Mouse (Mus musculus) lung, postnatal 0 days (tissue): ENCODE data around the gene Rhobtb3. TPM values are rescaled to one million over a fixed set of nuclear protein-coding genes. Genes with fewer than 3 reads are reported as not detected.
"Not testable (repeated sequence)": the region's sequence is repeated elsewhere in the genome, so short reads cannot be mapped to it uniquely, and the experiment has no call there.

Experiments
- ATAC-seq: fragments of 200-750 bp; cut with Nextera tagmentation; 2 replicates; pipeline ENCODE4 v1.8.0; 2017; ENCODE audit warnings: moderate library complexity
- DNase-seq: peaks from one replicate; pipeline ENCODE4 v3.0.0-alpha.2; 2016; ENCODE audit warnings: low spot score
- H3K27ac ChIP-seq: fragments of 300-500 bp; sonication (generic); 2 replicates; pipeline ENCODE4 v1.5.1; 2014; ENCODE audit warnings: antibody characterized with exemption, mild to moderate bottlenecking, low read length, mixed read lengths
- H3K27me3 ChIP-seq: fragments of 300-500 bp; sonication (generic); replicated peaks from 2 replicates; pipeline ENCODE4 v1.6.1; 2014; ENCODE audit warnings: low read length, mixed read lengths; ENCODE audit not compliant: insufficient read depth
- H3K36me3 ChIP-seq: fragments of 300-500 bp; sonication (generic); 2 replicates; pipeline ENCODE4 v1.6.1; 2014; ENCODE audit warnings: low read length, mixed read lengths; ENCODE audit not compliant: insufficient read depth
- H3K4me1 ChIP-seq: fragments of 300-500 bp; sonication (generic); 2 replicates; pipeline ENCODE4 v1.6.1; 2014; ENCODE audit warnings: antibody characterized with exemption, low read depth, low read length, mixed read lengths; ENCODE audit not compliant: insufficient read depth
- H3K4me2 ChIP-seq: fragments of 300-500 bp; sonication (generic); replicated peaks from 2 replicates; pipeline ENCODE4 v1.6.1; 2014; ENCODE audit warnings: low read depth, mild to moderate bottlenecking, low read length, moderate library complexity, mixed read lengths
- H3K4me3 ChIP-seq: fragments of 300-500 bp; sonication (generic); 2 replicates; pipeline ENCODE4 v1.5.1; 2014; ENCODE audit warnings: low read depth, low read length
- H3K9ac ChIP-seq: fragments of 300-500 bp; sonication (generic); replicated peaks from 2 replicates; pipeline ENCODE4 v1.6.1; 2014; ENCODE audit warnings: low read depth, mild to moderate bottlenecking
- H3K9me3 ChIP-seq: fragments of 300-500 bp; sonication (generic); 2 replicates; pipeline ENCODE4 v1.6.1; 2016; ENCODE audit warnings: low read length, mixed read lengths
- CTCF ChIP-seq: IDR thresholded peaks from 2 replicates; pipeline ENCODE4 v1.5.1; 2016; ENCODE audit warnings: antibody characterized with exemption, mild to moderate bottlenecking
- EP300 ChIP-seq: IDR thresholded peaks from 2 replicates; pipeline ENCODE4 v1.6.1; 2016; ENCODE audit warnings: antibody characterized with exemption, mild to moderate bottlenecking, control low read depth
- WGBS: fragments of 180-500 bp; shearing (Covaris S2); extraction: QIAGEN DNeasy Blood & Tissue Kit; methylation state at CpG from one replicate; pipeline ENCODE4 v1.1.7; 2014; 5-methylcytosine and 5-hydroxymethylcytosine counted together
- polyA plus RNA-seq: library from polyadenylated mRNA; unstranded; fragments of >200 nt; fragmentation: Nextera tagmentation; extraction: Ambion mirVana; gene quantifications from 2 replicates; pipeline ENCODE4 v1.2.1, GENCODE M21; 2015

Rhobtb3 gene
- polyA plus RNA-seq, 1 experiment from 2014 or later = 8.6 TPM

- WGBS = 58% methylated on average over 2 of the region's 2 CpGs
- H3K9ac ChIP-seq = no peak overlapping the region
- no peak overlapping the region for H3K4me2 ChIP-seq
- no peaks in the 10 kb centered on the region for H3K36me3 ChIP-seq
- H3K27ac ChIP-seq = no peak overlapping the region
- ATAC-seq (no peak), DNase-seq (no peak)
- H3K4me1 ChIP-seq = no peaks in the 10 kb centered on the region
- no peaks in the 10 kb centered on the region for H3K27me3 ChIP-seq
- H3K9me3 ChIP-seq = no peaks in the 10 kb centered on the region
- no peak overlapping the region for H3K4me3 ChIP-seq
- no peak for TF ChIP-seq EP300
- no peak for TF ChIP-seq CTCF
These were observed 13.1 kb downstream of the Rhobtb3 start for GRCm38 (mm10) chr13:75930660-75931059.

- no peak for ATAC-seq
These were observed 13.7 kb downstream of the Rhobtb3 start for GRCm38 (mm10) chr13:75930023-75930422.

GRCm38 (mm10) chr13:75929071-75929470 is 14.7 kb downstream of the Rhobtb3 start:
- not testable (repeated sequence) for H3K9ac ChIP-seq, H3K4me3 ChIP-seq, H3K27me3 ChIP-seq, DNase-seq, H3K4me1 ChIP-seq, H3K27ac ChIP-seq, H3K4me2 ChIP-seq, H3K9me3 ChIP-seq, ATAC-seq, H3K36me3 ChIP-seq
- WGBS = 97% methylated on average over 5 of the region's 5 CpGs

More at GRCm38 (mm10) chr13:75930023-75930422, 13.7 kb downstream of the Rhobtb3 start:
- TF ChIP-seq EP300 (no peak), CTCF (no peak)
- no peaks in the 10 kb centered on the region for H3K9me3 ChIP-seq
- H3K9ac ChIP-seq = no peak overlapping the region
- H3K36me3 ChIP-seq = no peaks in the 10 kb centered on the region
- no peaks in the 10 kb centered on the region for H3K27me3 ChIP-seq
- no peak overlapping the region for H3K27ac ChIP-seq
- H3K4me1 ChIP-seq = no peaks in the 10 kb centered on the region
- no peak overlapping the region for H3K4me3 ChIP-seq
- DNase-seq = no peak
- H3K4me2 ChIP-seq = no peak overlapping the region
- WGBS = 93% methylated on average over 20 of the region's 20 CpGs

GRCm38 (mm10) chr13:75927951-75928350 is 15.8 kb downstream of the Rhobtb3 start:
- Histone ChIP-seq H3K27me3 (no peaks in the 10 kb centered on the region), H3K4me2 (no peak overlapping the region), H3K9ac (no peak overlapping the region), H3K4me1 (no peaks in the 10 kb centered on the region), H3K36me3 (no peaks in the 10 kb centered on the region), H3K9me3 (no peaks in the 10 kb centered on the region), H3K4me3 (no peak overlapping the region), H3K27ac (no peak overlapping the region)
- DNase-seq (no peak), ATAC-seq (no peak)
- TF ChIP-seq EP300 (no peak), CTCF (no peak)

GRCm38 (mm10) chr13:75914151-75914550 is 29.6 kb downstream of the Rhobtb3 start:
- no peak overlapping the region for H3K4me3 ChIP-seq
- no peak for ATAC-seq
- 60% methylated on average over 4 of the region's 4 CpGs for WGBS

GRCm38 (mm10) chr13:75908187-75908586 is 35.5 kb downstream of the Rhobtb3 start:
- ATAC-seq = no peak

More at GRCm38 (mm10) chr13:75914151-75914550, 29.6 kb downstream of the Rhobtb3 start:
- no peak for TF ChIP-seq CTCF
- TF ChIP-seq EP300 = no peak
- Histone ChIP-seq H3K4me2 (no peak overlapping the region), H3K27ac (no peak overlapping the region), H3K9me3 (no peaks in the 10 kb centered on the region), H3K27me3 (no peaks in the 10 kb centered on the region), H3K9ac (no peak overlapping the region), H3K4me1 (no peaks in the 10 kb centered on the region), H3K36me3 (no peaks in the 10 kb centered on the region)
- DNase-seq = no peak

GRCm38 (mm10) chr13:75907133-75907532 is 36.6 kb downstream of the Rhobtb3 start:
- H3K27me3 ChIP-seq = no peaks in the 10 kb centered on the region
- no peak overlapping the region for H3K4me2 ChIP-seq
- TF ChIP-seq CTCF = no peak
- TF ChIP-seq EP300 = no peak
- no peak overlapping the region for H3K9ac ChIP-seq
- 63% methylated on average over 5 of the region's 5 CpGs for WGBS
- H3K9me3 ChIP-seq = no peaks in the 10 kb centered on the region
- no peaks in the 10 kb centered on the region for H3K4me1 ChIP-seq
- 0 out of 2 replicates have a peak, but pooled peaks cover 3% of the 10 kb centered on the region for H3K36me3 ChIP-seq
- ATAC-seq (no peak), DNase-seq (no peak)
- no peak overlapping the region for H3K4me3 ChIP-seq
- no peak overlapping the region for H3K27ac ChIP-seq

More at GRCm38 (mm10) chr13:75908187-75908586, 35.5 kb downstream of the Rhobtb3 start:
- no peaks in the 10 kb centered on the region for H3K27me3 ChIP-seq
- no peak overlapping the region for H3K4me3 ChIP-seq
- TF ChIP-seq CTCF = no peak
- no peak for TF ChIP-seq EP300
- H3K9ac ChIP-seq = no peak overlapping the region
- no peak overlapping the region for H3K27ac ChIP-seq
- no peaks in the 10 kb centered on the region for H3K9me3 ChIP-seq
- no peak for DNase-seq
- no peaks in the 10 kb centered on the region for H3K36me3 ChIP-seq
- no peak overlapping the region for H3K4me2 ChIP-seq
- no peaks in the 10 kb centered on the region for H3K4me1 ChIP-seq
- WGBS = 58% methylated on average over 2 of the region's 2 CpGs
